Mouse (Mus musculus) hindbrain, postnatal 0 days (tissue): Measurements from ENCODE around the gene Cyp27b1. TPM values are rescaled to one million over a fixed set of nuclear protein-coding genes. Genes with fewer than 3 reads are reported as not detected.

ENCODE experiments used
- ATAC-seq: fragments of 200-750 bp; cut with Nextera tagmentation; 2 replicates; pipeline ENCODE4 v1.8.0; 2017; ENCODE audit warnings: mild to moderate bottlenecking, moderate TSS enrichment, moderate library complexity
- DNase-seq: peaks from one replicate; pipeline ENCODE4 v3.0.0-alpha.2; 2015; ENCODE audit warnings: low spot score
- H3K27ac ChIP-seq: fragments of 300-500 bp; sonication (generic); 2 replicates; pipeline ENCODE4 v1.5.1; 2014; ENCODE audit warnings: mild to moderate bottlenecking
- H3K27me3 ChIP-seq: fragments of 300-500 bp; sonication (generic); 2 replicates; pipeline ENCODE4 v1.6.1; 2014; ENCODE audit warnings: low read length, mixed read lengths; ENCODE audit not compliant: insufficient read depth
- H3K36me3 ChIP-seq: fragments of 300-500 bp; sonication (generic); 2 replicates; pipeline ENCODE4 v1.6.1; 2014; ENCODE audit warnings: low read length, mixed read lengths; ENCODE audit not compliant: insufficient read depth
- H3K4me1 ChIP-seq: fragments of 300-500 bp; sonication (generic); 2 replicates; pipeline ENCODE4 v1.6.1; 2014; ENCODE audit warnings: antibody characterized with exemption, low read length, mixed read lengths; ENCODE audit not compliant: insufficient read depth
- H3K4me2 ChIP-seq: fragments of 300-500 bp; sonication (generic); 2 replicates; pipeline ENCODE4 v1.6.1; 2014; ENCODE audit warnings: low read depth, mild to moderate bottlenecking, low read length, moderate library complexity, mixed read lengths
- H3K4me3 ChIP-seq: fragments of 300-500 bp; sonication (generic); 2 replicates; pipeline ENCODE4 v1.5.1; 2014; ENCODE audit warnings: low read length
- H3K9ac ChIP-seq: fragments of 300-500 bp; sonication (generic); replicated peaks from 2 replicates; pipeline ENCODE4 v1.6.1; 2014; ENCODE audit warnings: mild to moderate bottlenecking, low read length, moderate library complexity, mixed read lengths
- H3K9me3 ChIP-seq: fragments of 300-500 bp; sonication (generic); 2 replicates; pipeline ENCODE4 v1.6.1; 2016; ENCODE audit warnings: low read length, mixed read lengths
- CTCF ChIP-seq: IDR thresholded peaks from 2 replicates; pipeline ENCODE4 v1.5.1; 2016; ENCODE audit warnings: antibody characterized with exemption, control low read depth, low read depth
- WGBS: fragments of 180-500 bp; shearing (Covaris S2); extraction: QIAGEN DNeasy Blood & Tissue Kit; methylation state at CpG from one replicate; pipeline ENCODE4 v1.1.7; 2014; 5-methylcytosine and 5-hydroxymethylcytosine counted together
- polyA plus RNA-seq: library from polyadenylated mRNA; unstranded; fragments of >200 nt; fragmentation: Nextera tagmentation; extraction: Ambion mirVana; gene quantifications from 2 replicates; pipeline ENCODE4 v1.2.1, GENCODE M21; 2015
- total RNA-seq: library from RNA; depleted of rRNA; stranded (reverse); fragments of >200 nt; gene quantifications from 2 replicates; pipeline ENCODE4 v1.2.3, GENCODE M21; 2014

Cyp27b1 gene
- total and polyA plus RNA-seq, 2 experiments from 2014 or later, result 0.26 TPM; not detected in 1

DNA sequence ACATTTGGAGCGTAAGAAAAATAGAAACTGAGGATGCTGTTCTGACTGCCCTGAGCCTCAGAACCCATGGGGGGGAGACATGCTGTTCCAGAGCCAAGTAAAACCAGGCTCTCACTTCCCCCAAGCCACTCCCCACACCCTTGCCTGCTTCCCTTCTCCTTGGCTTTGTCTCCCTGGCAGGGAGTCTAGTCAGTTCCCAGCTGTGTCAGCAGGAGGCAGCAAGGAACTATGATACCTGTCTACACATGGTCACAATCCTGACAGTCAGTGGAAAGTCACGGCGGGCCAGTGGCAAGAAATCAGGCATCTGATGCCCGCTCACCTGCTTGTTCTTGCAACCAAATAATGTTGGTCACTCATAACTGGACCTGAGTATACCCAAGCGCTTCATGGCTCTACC is 31.6 kb upstream of the Cyp27b1 start:
- Histone ChIP-seq H3K36me3 (no peaks in the 10 kb centered on the region), H3K27ac (no peak overlapping the region), H3K4me1 (no peaks in the 10 kb centered on the region), H3K4me3 (no peak overlapping the region), H3K9me3 (no peaks in the 10 kb centered on the region), H3K27me3 (no peaks in the 10 kb centered on the region), H3K9ac (no peak overlapping the region), H3K4me2 (no peak overlapping the region)
- WGBS, result 60% methylated on average over 5 of the region's 5 CpGs
- peak; percentile 33; the same call in 1 of the 2 replicates for TF ChIP-seq CTCF
- DNase-seq (no peak), ATAC-seq (no peak)

DNA sequence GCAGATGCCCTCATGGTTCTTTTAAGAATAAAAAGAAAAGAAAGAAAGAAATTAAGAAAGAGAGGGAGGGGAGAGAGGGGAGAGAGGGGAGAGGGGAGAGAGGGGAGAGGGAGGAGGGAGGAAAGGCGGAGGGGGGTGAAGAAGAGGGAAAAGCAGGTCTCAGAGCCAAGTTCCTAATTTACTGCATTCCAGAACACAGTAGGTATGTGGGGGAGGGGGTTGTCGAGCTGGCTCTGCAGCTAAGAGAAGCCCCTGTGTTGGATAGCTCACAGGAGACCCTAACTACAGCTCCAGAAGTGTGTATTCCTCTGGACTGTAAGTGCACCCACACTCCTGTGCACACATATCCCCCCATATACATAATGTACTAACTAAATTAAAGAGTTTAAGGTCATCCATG is 31.0 kb upstream of the Cyp27b1 start:
- ATAC-seq, result no peak
- Histone ChIP-seq H3K9me3 (no peaks in the 10 kb centered on the region), H3K36me3 (no peaks in the 10 kb centered on the region), H3K4me1 (no peaks in the 10 kb centered on the region), H3K27ac (no peak overlapping the region), H3K9ac (no peak overlapping the region), H3K4me3 (no peak overlapping the region), H3K27me3 (no peaks in the 10 kb centered on the region), H3K4me2 (no peak overlapping the region)
- no peak for DNase-seq
- WGBS, result 15% methylated on average over 2 of the region's 2 CpGs
- no peak for TF ChIP-seq CTCF

DNA sequence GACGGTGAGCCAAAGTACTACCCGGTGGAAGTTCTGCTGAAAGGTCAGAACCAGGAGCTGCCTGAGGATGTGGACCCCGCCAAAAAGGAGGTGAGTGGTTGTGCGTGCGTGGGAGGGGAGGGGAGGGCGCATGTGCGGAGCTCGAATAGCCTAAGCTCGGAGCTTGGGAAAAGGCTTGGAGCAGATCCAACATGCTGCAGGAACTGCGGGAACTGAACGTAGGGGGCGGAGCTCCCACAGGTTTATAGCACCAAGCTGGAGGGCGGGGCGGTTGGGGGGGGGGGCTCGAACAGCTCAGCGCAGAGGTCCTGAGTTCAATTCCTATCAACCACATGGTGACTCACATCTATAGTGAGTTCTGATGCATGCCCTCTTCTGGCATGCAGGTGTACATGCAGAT is 29.6 kb upstream of the Cyp27b1 start:
- H3K27me3 ChIP-seq, result no peaks in the 10 kb centered on the region
- no peaks in the 10 kb centered on the region for H3K4me1 ChIP-seq
- TF ChIP-seq CTCF, result no peak
- H3K36me3 ChIP-seq, result peaks cover 10% of the 10 kb centered on the region; the same call in 1 of the 2 replicates
- no peak overlapping the region for H3K9ac ChIP-seq
- no peak overlapping the region for H3K27ac ChIP-seq
- DNase-seq (no peak), ATAC-seq (no peak)
- WGBS, result 67% methylated on average over 16 of the region's 16 CpGs
- H3K4me2 ChIP-seq, result no peak overlapping the region
- H3K9me3 ChIP-seq, result no peaks in the 10 kb centered on the region
- H3K4me3 ChIP-seq, result no peak overlapping the region

DNA sequence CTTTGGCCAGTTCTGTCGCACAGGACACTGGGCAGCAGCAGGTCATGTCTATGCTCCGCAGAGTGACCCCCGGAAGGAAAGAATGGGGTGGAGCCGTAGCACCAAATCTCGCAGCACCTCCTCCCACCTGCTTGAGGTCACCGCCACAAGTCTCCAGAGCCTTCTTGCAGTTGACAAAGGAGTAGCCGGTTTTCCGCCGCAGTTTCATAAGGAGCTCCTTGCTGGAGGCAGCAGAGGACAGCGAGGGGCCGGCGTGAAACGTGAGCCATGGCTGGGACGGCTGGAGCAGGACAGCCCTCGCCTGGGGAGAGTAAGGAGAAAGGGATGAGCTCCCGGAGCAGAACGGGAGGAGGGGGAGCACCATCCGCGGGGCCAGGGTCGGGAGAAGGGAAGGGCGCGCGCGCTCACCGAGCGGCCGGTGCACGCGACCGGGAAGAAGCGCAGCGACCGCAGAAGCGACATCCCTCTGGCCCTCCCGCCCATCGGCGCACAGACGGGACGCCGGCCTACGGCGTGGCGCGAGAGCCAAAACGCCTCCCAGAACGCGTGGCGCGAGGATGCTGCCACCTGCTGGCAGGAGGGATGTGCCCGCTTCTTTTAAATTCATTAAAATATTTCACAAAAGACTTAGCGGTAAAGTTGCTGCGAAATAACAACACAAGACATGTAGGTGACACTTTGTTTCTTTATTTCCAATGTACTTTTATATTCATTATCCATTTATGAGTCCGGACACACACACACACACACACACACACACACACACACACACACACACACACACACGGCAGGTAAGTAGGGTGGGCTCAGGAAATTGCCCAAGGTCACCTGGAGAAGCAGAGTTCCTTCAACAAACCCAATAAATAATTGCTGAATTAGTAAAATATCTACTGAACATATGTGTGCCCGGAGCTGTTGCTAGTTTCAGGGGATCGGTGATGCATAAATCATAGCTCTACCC is 17.4 kb upstream of the Cyp27b1 start, which contains the start of gene Tsfm:
Tsfm (minus strand) TSS at position 505 of the 961 bp plus-strand sequence.
- peak within 1 kb of the TSS; percentile 80 for H3K27ac ChIP-seq
- WGBS, result 5% methylated on average over 56 of the region's 56 CpGs
- TF ChIP-seq CTCF, result peak; percentile 93
- ATAC-seq, result peak; percentile 91
- peak; percentile 97 for DNase-seq
- no peaks in the 10 kb centered on the region for H3K27me3 ChIP-seq
- peak within 1 kb of the TSS; percentile 90 for H3K9ac ChIP-seq
- peak within 1 kb of the TSS; percentile 89 for H3K4me3 ChIP-seq
- peaks cover 15% of the 10 kb centered on the region; the same call in 1 of the 2 replicates for H3K36me3 ChIP-seq
- H3K9me3 ChIP-seq, result no peaks in the 10 kb centered on the region
- peak within 1 kb of the TSS; percentile 96 for H3K4me2 ChIP-seq
- H3K4me1 ChIP-seq, result no peaks in the 10 kb centered on the region

DNA sequence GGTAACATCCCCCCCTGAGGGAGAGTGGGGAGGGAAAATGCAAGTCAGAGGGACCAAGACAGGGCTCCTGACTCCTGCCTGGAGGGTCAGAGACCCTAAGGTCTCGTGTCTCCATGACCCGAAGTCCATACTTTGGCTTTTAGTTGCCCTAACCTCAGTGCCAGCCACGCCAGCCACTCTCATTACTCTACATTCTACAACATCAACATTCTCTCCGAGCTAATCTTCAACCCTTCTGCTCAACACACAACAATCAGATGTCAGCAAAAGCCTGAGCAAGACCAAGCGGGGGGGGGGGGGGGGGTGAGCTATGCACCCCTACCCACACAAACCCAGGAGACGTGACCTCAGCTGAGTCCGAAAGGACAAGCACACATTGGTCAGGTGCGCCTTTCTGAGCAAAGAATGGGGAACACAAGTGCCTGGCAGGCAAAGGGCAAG is 14.7 kb upstream of the Cyp27b1 start:
- WGBS, result 90% methylated on average over 8 of the region's 8 CpGs
- no peaks in the 10 kb centered on the region for H3K9me3 ChIP-seq
- H3K4me2 ChIP-seq, result no peak overlapping the region
- ATAC-seq, result no peak
- TF ChIP-seq CTCF, result no peak
- H3K36me3 ChIP-seq, result peaks cover 2% of the 10 kb centered on the region; the same call in 1 of the 2 replicates
- no peak overlapping the region for H3K27ac ChIP-seq
- DNase-seq, result no peak
- no peak overlapping the region for H3K9ac ChIP-seq
- H3K27me3 ChIP-seq, result no peaks in the 10 kb centered on the region
- H3K4me3 ChIP-seq, result no peak overlapping the region
- H3K4me1 ChIP-seq, result no peaks in the 10 kb centered on the region

DNA sequence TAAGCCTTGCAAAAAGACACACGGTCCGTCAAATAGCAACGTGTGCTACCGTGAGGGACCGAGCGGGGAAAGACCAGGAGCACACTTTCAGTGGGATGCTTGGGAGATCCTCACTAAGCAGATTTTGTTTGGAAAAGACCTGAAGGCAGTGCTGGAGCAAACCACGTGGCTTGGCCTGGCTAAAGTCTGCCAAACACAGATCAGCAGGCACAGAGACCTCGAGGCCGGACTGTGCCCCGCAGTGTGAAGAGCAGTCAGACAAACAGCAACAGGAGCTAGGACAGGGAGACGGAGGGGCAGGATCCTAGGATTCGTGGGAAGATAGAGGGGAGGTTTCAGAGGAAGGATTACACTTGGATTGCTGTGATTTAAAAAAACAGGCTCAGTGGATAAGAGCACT is 11.8 kb upstream of the Cyp27b1 start:
- no peak for TF ChIP-seq CTCF
- Histone ChIP-seq H3K9ac (no peak overlapping the region), H3K4me2 (no peak overlapping the region), H3K4me1 (no peaks in the 10 kb centered on the region), H3K27ac (no peak overlapping the region), H3K4me3 (no peak overlapping the region), H3K36me3 (no peaks in the 10 kb centered on the region), H3K9me3 (no peaks in the 10 kb centered on the region), H3K27me3 (no peaks in the 10 kb centered on the region)
- ATAC-seq (no peak), DNase-seq (no peak)
- 81% methylated on average over 12 of the region's 12 CpGs for WGBS

DNA sequence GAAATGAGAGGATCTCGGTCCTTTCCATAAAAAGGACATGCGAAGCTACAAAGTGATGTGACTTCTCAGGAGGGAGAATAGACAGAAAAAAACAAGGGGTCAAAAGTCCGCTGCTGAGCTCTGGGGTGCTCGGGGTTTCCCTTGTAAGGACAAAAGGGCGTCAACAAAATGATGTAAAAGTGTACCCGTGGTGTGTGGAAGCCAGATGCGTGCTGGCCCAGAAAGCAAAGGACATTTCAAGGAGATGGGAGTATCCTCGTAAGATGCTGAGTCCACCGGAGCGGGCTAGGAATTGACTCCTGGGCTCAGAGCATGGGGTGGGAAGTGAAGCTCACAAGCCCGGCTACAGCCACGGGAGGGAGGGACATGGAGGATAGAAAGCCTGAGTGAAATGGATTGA is 10.4 kb upstream of the Cyp27b1 start:
- H3K4me1 ChIP-seq, result no peaks in the 10 kb centered on the region
- DNase-seq, result no peak
- no peak overlapping the region for H3K4me3 ChIP-seq
- TF ChIP-seq CTCF, result no peak
- 70% methylated on average over 12 of the region's 12 CpGs for WGBS
- ATAC-seq, result no peak
- no peak overlapping the region for H3K4me2 ChIP-seq
- H3K27ac ChIP-seq, result no peak overlapping the region
- no peaks in the 10 kb centered on the region for H3K9me3 ChIP-seq
- H3K27me3 ChIP-seq, result no peaks in the 10 kb centered on the region
- H3K9ac ChIP-seq, result no peak overlapping the region
- H3K36me3 ChIP-seq, result no peaks in the 10 kb centered on the region
